Mouse (Mus musculus) heart, adult 18-20 months (tissue): ENCODE data around the gene Golm1. TPM values are rescaled to one million over a fixed set of nuclear protein-coding genes. Genes with fewer than 3 reads are reported as not detected.

Source experiments
- DNase-seq, 2 experiments: peaks; one replicate each; pipeline ENCODE4 v3.0.0; 2021 to 2022; ENCODE audit warnings: mixed read lengths in 1 of 2
- total RNA-seq, 2 experiments: library from RNA; stranded (reverse); gene quantifications; 2 replicates each; pipeline ENCODE4 v1.2.3; 2021

The Golm1 gene
- total RNA-seq, 2 experiments from 2014 or later: 14.6 to 19.4 TPM

DNA sequence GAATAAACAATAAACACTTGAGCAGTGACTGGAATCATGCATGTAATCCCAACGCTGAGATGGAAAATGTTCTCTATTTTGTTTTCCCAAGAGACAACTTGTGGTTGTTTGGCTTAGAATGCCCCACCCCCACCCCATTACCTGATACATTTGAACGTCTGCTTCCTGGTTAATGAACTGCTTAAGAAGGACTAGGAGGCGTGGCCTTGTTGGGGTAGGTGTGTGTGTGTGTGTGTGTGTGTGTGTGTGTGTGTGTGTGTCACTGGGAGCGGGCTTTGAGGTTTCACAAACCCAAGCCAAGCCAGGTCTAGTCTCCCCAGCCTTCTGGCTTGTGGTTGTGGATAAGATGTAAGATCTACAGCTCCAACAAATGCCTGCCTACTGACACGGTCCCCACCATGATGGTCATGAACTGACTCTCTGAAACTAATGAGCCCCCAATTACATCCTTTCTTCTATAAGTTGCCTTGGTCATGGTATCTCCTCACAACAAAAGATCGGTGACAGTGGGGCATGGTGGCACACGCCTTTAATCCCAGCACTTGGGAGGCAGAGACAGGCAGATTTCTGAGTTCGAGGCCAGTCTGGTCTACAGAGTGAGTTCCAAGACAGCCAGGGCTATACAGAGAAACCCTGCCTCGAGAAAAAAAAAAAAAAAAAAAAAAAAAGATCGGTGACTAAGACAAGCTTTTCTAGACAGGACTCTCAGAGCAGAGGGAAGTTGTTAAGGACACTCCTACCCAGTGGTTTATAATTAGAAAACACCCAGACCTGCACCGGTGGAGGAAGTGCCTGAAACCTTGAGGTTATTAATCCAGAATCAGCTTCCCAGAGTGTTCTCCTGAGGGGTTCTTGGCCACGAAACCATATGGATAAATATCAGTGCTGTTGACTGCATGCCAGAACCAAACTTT, 962 bp upstream of the Golm1 start:
- DNase-seq: no peak

DNA sequence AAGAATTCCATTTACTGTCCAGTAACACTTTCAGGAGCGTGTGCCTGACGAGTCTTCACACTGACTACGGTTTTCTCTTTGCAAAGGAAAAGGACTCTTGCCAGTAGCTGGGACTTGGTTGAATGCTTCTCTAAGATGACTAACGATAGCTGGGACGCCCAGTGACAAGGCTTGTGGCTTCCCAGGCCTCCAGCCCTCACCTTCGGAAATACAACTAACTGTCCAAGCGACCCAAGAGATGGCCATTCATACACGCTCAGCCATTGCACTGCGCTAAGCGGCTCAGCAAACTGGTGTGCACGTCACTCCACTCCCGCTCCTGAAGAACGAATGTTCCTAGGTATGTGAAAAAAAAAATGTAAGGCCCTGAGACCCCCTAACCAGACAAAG, 855 bp downstream of the Golm1 start:
- peak in 1 of 2 experiments; percentile 35 for DNase-seq

DNA sequence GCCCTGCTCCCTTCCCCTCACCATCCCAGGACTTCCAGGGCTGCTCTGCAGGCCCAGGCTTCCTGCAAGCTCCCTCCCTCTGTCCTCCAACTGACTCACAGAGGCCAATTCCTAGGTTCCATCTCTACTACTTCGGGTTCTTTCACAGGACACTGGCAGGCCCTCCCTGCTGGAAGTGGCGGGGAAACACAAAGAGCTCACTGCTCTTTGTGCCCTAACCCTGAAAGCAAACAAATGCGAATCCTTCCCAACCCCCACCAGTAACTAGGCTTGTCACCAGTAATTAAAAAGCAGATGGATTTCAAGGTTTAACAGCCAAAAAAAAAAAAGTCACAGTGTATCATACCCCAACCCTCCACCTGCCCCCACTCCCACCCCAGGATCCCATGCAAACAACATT, 1.4 kb downstream of the Golm1 start:
- DNase-seq: no peak

DNA sequence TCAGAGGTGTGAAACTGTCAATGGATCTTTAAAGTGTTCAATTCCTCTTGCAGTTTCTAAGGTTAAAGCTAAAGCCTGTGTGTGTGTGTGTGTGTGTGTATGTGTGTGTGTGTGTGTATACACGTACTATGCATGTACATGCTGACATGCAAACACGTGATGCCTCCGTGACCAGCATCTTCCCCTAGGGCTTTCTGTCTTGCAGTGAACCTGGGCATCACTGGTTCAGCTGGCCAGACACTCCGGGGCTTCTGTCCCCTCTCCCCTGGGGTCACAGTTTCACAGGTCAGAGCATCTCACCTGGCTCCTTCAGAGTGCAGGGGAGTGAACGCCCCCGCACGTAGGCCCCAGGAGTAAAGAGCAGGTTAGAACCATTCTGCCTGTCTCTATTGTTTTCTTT, 2.0 kb downstream of the Golm1 start:
- DNase-seq: no peak

DNA sequence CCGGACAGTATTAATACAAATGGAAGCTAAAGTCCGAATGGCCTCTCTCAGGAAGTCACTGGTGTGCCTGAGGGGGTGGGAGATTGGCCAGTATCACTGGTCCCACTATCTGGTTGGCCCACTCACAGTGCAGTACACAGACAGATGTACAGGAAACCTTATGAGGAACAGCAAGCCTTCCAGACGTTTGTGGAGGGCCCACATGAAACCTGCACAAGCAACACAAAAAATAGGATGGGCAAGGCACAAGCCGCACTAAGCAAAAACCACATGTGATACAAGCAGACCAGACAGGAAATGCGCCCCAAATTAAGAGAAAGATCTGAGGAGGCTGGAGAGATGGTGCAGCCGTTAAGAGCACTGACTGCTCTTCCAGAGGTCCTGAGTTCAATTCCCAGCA, 3.4 kb downstream of the Golm1 start:
- DNase-seq: no peak

DNA sequence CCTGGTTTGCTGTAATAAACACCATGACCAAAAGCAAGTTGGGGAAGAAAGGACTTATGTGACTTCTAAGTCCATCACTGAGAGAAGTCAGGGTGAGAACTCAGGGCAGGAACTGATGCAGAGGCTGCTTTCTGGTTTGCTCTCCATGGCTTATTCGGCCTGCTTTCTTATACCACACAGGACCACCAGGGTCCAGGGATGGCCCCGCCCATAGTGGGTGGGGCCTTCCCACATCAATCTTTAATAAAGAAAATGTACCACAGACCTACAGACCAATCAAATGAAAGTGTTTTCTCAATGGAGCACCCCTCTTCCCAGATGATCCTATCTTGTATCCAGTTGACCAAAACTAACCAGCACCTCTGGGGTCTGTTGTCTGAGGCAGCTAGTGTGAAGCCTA, 4.1 kb downstream of the Golm1 start:
- DNase-seq: no peak

DNA sequence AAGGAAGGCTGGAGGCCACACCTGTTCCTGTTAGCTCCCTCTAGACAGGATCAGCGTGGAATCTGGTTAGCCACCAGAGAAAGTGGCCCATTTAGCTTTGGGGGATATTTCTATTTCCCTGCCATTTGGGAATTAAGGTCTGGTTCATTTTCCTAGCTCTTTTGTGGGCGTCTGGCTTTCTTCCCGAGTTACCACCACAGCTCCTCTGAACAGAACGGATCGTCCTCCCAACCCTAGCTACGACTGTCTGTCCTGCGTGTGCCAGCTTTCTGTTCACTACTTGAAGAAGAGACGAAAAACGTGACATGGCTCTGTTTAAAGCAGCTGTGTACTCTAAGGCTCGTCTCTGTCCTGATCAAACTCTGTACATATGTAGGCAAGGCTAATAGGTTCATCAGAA, 5.7 kb downstream of the Golm1 start:
- no peak for DNase-seq

DNA sequence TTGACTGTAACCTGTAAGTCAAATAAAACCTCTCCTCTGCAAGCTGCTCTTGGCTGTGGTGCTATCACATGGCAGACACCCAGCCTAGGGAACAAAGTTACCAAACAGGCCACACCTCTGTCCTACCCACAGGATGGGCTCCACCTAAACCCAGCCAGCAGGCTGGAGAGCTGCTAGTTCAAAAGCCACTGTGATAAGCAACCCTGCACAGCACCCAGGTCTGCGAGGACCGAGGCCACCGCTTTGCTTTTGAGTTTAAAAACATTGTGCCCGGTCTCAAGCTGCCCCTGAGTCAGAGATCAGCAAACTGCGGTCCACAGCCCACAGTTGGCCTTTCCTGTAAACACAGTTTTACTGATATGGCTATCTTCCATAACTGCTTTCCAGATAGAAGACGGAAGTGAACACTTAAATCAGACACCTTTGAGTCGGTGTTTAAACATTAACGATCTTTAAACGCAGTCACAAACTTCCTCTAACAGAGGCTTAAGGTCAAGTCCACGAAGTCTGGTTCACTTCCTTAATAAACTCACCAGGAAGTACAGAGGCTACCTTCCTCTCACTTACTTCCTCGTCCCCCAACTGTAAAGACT, 7.0 kb downstream of the Golm1 start:
- DNase-seq: peak; percentile 60 to 84

DNA sequence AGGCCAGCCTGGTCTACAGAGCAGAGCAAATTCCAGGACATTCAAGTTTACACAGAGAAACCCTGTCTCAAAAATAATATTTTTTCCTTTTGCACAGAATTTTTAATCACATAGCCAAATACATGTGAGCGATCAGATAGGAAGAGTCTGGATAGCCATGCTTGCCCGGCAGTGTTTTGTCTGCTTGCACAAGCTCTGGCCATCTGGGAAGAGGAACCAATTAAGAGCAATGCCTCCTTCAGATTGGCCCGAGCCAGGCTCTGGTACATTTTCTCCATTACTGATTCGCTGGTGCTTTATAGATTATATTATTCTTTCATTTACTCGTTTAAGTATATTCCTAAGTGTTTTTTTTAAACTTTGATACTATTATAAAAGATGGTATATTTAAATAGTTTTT, 7.8 kb downstream of the Golm1 start:
- no peak for DNase-seq

DNA sequence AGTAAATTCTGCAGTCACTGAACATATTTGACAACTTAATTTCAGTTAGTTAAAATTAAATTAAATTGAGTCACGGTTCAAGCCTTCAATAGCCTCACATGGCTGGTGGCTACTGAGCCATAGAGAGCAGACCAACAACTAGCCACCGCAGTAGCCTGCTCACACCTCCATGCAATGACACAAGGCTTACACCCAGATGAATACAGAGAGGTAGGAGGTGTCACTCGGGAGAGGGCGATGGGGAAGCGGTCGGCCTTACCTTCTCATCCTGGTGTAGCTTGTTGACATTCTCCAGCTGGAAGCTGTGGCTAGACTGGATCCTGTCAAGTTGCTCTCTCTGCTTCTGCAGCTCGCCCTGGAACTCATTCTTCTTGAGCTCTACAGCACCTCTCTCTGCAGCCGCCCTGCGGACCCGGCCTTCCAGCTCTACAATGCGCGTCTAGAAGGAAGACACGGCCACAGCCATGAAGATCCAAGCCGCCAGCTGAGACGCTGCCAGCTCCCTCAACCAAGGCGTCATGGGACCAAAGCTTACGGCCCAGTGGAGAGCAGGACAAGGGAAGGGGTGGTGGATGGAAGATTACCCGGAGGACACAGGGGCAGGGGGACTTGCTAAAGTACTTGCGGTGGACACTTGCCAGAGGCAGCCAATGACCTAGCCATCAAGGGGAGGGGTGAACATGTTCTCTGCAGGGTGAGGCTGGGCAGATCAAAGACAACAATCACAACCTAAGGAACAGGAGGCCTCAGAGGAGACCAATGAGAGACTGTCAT, 11.5 kb downstream of the Golm1 start:
- no peak for DNase-seq

DNA sequence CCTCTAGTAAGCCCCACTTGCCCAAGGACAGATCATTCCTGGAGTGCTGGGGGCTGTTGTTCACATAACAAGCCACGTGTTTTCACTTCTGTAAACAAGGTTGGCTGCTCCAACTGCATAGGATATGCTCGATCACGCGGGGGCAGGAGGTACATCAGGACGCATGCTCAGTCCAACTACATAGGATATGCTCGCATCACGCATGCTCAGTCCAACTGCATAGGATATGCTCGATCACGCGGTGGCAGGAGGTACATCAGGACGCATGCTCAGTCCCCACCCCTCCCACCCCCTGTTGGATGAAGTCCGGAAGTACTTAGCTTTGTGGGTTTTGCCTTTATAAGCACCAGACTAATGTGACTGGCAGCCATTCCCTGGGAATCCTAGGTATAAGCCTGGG, 13.6 kb downstream of the Golm1 start:
- no peak for DNase-seq

DNA sequence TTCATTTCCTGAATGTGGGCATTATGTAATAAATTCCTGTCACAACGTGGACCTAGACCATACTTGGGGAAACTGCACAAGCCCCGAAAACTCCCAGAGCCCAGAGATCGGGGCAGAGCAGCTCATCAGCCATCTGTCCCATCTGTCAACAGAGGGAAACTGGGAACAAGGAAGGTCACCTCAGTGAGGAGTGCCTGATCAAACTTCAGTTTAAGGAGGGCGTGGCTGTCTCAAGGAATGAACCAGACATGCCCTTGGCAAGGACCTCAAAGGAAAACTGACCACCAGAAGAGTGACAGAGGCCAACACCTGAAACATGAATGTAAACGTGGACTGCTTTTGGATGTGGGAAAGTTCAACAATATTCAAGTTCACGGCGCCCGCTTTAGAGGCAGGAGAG, 14.2 kb downstream of the Golm1 start:
- DNase-seq: no peak

DNA sequence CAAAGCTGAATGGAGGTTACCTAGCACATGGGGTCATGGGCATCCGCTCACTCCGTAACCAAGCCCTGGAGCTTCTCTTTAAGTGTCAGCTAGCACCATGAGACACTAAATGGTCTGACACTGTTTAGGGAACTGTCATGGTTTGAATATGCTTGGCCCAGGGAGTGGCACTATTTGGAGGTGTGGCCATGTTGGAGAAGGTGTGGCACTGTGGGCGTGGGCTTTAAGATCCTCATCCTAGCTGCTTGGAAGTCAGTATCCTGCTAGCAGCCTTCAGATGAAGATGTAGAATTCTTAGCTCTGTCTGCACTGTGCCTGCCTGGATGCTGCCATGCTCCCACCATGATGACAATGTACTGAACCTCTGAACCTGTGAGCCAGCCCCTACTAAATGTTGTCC, 15.2 kb downstream of the Golm1 start:
- DNase-seq: no peak

DNA sequence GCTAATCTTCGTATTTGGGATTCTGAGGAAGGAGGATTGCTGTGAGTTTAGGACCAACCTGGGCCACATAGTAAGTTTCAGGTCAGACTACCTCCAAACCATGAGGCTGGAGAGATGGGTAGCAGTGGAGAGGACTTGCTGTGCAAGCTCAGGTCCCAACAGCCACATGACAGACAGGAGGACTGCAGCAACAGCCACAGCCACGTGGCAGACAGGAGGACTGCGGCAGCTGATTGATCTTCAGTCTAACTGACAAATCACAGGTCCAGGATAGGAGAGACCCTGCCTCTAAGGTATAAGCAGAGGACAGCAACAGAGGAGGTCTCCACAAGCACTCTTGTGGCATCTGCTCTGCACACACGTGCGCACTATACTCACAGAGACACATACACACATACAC, 17.8 kb downstream of the Golm1 start:
- no peak for DNase-seq

DNA sequence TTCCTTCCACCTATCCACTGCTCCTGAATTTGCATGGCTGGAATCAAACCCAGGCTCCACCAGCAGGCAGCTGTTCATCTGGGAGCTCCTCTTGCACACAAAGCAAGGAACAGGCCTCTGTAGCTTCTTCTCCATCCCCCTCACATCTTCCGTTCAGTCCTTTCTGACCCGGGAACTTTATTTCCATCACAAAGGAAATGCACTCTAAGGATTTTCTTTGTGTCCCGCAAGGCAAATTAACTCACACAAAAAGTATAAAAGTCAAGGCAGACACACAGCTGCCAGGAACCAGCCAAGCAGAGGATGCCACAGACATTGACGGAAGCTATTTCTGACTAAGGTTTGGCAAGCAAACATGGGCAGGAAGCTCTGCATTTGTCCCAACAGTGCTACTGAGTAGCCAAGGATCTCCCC, 18.6 kb downstream of the Golm1 start:
- DNase-seq: peak in 1 of 2 experiments; percentile 47

DNA sequence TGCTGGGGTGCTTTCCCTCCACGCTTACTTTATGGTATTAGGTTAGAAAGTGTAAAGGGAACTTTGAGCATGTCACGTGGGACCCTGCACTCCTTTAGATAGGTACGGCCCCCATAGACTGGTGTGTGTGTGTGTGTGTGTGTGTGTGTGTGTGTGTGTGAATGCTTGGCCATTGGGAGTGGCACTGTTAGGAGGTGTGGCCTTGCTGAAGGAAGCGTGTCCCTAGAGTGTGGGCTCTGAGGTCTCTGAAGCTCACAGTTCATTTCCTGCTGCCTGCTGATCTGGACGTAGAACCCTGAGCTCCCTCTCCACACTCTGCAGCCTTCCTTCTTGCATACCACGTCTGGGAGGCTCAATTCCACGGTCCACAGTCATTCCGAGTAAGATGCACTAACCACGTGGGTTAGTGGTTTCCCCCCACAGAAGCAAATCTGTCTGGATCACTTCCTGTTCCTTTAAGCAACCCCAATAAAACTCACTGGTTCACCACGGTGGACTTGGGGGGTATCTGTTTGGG, 19.2 kb downstream of the Golm1 start:
- peak in 1 of 2 experiments; percentile 31 for DNase-seq

DNA sequence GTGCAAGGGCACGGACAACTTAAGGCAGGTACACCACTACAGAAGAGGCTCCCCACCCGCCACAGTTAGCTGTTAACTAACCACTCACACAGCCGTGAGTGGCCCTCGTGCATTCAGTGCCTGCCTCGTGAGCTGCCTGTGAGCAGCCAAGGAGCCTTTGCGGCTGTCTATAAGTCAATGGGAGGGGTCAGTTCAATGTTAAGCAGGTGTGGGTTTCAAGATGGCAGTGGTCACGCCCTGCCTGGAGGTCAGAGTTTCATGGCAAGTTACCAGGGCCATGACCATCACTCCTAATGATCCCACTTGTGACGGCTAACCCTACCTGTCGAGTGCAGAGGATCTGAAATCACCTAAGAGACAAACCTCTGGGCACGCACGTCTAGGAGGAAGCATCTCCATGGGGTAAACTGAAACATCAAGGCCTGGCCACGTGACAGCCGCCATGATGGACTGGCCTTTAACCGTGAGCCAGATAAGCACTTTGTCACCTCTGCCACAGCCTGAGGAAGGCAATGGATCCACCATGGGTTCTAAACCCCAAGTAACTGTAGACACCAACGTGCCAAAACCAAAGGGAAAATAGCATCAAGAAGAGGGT, 19.8 kb downstream of the Golm1 start:
- no peak for DNase-seq

DNA sequence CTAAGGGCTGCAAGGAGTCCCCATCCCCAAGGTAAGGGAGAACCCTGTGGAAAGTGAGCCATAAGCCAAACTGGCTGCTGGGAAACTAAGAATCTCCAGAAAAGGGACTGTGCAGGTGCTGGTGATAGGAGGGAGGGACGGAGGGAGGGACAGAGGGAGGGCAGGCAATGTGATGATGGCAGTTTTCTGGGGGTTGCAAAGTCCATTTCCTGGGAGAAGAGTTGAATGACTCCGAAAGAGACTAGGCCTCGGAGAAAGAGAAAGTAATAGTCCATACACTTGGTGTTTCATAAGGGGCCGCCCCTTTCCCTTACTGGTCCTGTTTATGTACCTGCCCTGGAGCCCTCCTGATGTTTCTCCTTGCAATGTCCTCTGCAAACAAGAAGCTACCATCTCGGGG, 21.1 kb downstream of the Golm1 start:
- DNase-seq: no peak

DNA sequence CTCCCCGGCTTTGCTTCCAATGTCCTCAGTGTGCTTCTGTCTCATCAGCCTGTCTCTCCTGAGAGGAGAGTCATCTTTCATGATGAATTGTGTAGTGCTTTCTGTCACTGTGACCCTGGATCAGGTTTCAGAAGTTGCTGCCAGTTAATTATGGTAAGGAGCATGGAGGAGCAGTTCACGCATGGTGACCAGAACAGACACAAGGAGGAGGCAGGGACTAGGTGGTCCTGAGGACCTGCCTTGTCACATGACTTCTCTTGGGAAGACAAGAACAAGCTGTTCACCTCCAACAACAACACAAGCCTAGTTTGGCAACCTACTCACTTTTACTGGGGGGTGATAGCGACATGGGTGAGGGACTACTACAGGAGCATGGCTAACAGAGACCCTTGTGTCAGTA, 22.5 kb downstream of the Golm1 start:
- DNase-seq: no peak

DNA sequence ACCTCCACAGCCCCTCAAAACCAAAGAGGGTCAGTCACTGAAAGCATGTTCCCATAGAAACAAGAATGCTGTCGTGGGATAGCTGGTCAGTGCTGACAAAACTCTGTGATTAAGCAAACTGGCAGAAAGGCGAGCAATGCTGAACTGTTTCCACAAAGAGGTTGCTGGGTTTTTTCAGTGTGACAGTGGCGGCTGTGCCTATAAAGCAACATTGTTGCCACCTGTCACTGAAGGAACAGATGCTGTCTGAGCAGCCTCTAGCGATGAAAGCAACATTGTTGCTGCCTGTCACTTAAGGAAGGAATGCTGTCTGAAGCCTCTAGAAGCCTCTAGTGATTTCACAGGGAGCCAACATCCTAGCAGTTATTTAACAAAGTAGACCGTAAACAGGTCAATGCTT, 23.0 kb downstream of the Golm1 start:
- no peak for DNase-seq

DNA sequence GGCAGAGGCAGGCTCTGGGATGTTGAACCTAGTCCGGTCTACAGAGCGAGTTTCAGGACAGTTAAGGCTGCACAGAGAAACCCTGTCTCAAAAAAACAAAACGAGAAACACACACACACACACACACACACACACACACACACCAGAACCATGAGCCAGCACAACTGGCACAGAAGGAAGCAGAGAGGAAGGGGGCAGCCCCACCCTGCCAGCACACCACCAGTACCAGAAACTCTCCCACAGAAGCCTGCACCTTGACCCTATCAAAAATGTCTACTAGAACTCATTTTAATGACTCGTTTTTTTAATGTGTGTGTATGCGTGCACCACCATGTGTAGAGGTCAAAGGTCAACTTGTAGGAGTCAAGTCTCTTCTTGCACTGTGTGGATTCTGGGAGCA, 25.8 kb downstream of the Golm1 start:
- DNase-seq: no peak

DNA sequence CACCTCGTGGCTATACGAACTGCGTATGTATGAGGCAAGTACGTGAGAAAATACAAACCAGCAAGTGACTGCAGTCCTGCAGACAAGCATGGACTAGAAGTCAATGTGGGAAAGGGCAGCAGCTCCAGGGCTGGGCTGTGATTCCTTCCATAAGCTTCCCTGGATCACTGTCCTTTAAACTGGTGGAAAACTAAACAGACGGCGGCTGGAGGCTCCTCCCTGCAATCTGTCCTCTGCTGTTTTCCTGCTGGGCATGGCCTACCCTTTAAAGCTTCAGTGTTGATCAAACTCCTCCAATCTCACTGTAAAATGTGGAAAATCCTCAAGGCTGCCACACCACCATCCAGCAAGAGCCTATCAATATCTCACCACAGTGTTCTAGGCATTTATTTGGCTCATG, 27.0 kb downstream of the Golm1 start:
- no peak for DNase-seq

DNA sequence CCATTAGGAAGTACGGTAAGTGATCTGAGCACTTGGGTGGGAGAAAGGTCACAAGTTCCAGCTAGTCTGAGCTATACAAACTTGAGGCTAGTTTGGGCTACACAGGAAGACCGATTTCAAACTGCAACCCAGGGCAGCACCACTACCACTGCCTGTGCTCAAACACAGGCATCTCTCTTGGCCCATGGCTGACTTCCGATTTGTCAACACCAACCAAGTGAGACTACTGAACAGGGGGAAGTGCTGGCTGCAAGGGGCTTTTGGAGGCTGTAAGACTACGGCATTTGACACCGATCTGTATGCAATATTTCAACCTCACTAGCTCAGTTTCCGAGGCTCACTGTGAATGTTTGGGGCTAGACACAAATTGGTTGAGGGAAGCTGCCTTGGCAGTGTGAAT, 28.1 kb downstream of the Golm1 start:
- DNase-seq: no peak
